In genomic region chr5:142907803-142908559, GRCm38 (mm10) we compare ENCODE assay signal across 8 mouse cellular contexts. TPM values are rescaled to one million over a fixed set of nuclear protein-coding genes. Genes with fewer than 3 reads are reported as not detected.
DNase-seq lines count a peak whose midpoint lies in the region; ATAC-seq and TF ChIP-seq lines count a peak whose summit lies in the region.

No protein-coding gene starts in this region.

- H3K9me3 ChIP-seq in G1E (replicated peaks), result no peaks in the 10 kb centered on the region
- H3K9me3 ChIP-seq in embryonic facial prominence, embryonic 11.5 days (replicated peaks; ENCODE audit: control insufficient read depth, low read length), result no peaks in the 10 kb centered on the region
- H3K9me3 ChIP-seq in heart, embryonic 12.5 days (replicated peaks), result no peaks in the 10 kb centered on the region
- no peaks in the 10 kb centered on the region for H3K9me3 ChIP-seq in kidney, embryonic 15.5 days (replicated peaks)
- H3K9me3 ChIP-seq in stomach, embryonic 16.5 days (replicated peaks; ENCODE audit: control insufficient read depth, low read length), result no peaks in the 10 kb centered on the region

- no peak for ATAC-seq in G1E (ENCODE audit: extremely low read depth, insufficient number of reproducible peaks, low FRiP score, poor library complexity, severe bottlenecking)
- no peak for ATAC-seq in embryonic facial prominence, embryonic 11.5 days (replicated peaks; ENCODE audit: insufficient number of reproducible peaks, low FRiP score, low TSS enrichment, low read depth)
- no peak for ATAC-seq in heart, embryonic 12.5 days (ENCODE audit: insufficient number of reproducible peaks, low FRiP score)
- no peak for ATAC-seq in kidney, embryonic 15.5 days (replicated peaks; ENCODE audit: low FRiP score)
- ATAC-seq in stomach, embryonic 16.5 days (ENCODE audit: insufficient read depth, low FRiP score), result no peak

- peaks cover 73% of the 10 kb centered on the region for H3K4me1 ChIP-seq in G1E (ENCODE audit: insufficient read depth, low read depth, low read length)
- H3K4me1 ChIP-seq in embryonic facial prominence, embryonic 11.5 days (ENCODE audit: control insufficient read depth, insufficient read depth, low read length), result no peaks in the 10 kb centered on the region; the same call in 1 of the 2 replicates
- peaks cover 50% of the 10 kb centered on the region for H3K4me1 ChIP-seq in heart, embryonic 12.5 days (replicated peaks)
- peaks cover 54% of the 10 kb centered on the region for H3K4me1 ChIP-seq in kidney, embryonic 15.5 days
- H3K4me1 ChIP-seq in stomach, embryonic 16.5 days (ENCODE audit: control insufficient read depth, insufficient read depth, low read length), result peaks cover 40% of the 10 kb centered on the region

- H3K4me3 ChIP-seq in G1E (ENCODE audit: low read depth, low read length), result peak overlapping the region; percentile 100; the same call in 1 of the 2 replicates
- no peak overlapping the region for H3K4me3 ChIP-seq in embryonic facial prominence, embryonic 11.5 days (ENCODE audit: low read depth, low read length)
- peak overlapping the region; percentile 99 for H3K4me3 ChIP-seq in heart, embryonic 12.5 days
- peak overlapping the region; percentile 86 for H3K4me3 ChIP-seq in kidney, embryonic 15.5 days (replicated peaks)
- peak overlapping the region; percentile 86 for H3K4me3 ChIP-seq in stomach, embryonic 16.5 days (replicated peaks; ENCODE audit: low read length)

- no peaks in the 10 kb centered on the region for H3K27me3 ChIP-seq in G1E (ENCODE audit: insufficient read depth, low read length)
- no peaks in the 10 kb centered on the region for H3K27me3 ChIP-seq in embryonic facial prominence, embryonic 11.5 days (ENCODE audit: control insufficient read depth, insufficient read depth, low read length)
- H3K27me3 ChIP-seq in heart, embryonic 12.5 days (replicated peaks), result no peaks in the 10 kb centered on the region
- H3K27me3 ChIP-seq in kidney, embryonic 15.5 days, result no peaks in the 10 kb centered on the region
- H3K27me3 ChIP-seq in stomach, embryonic 16.5 days (ENCODE audit: control insufficient read depth, insufficient read depth, low read length), result no peaks in the 10 kb centered on the region

- DNase-seq in 3T3-L1 (ENCODE audit: low read depth, low spot score) (peak; percentile 58), G1E (ENCODE audit: low spot score) (no peak)
- DNase-seq in embryonic facial prominence, embryonic 11.5 days (ENCODE audit: low spot score), result no peak
- DNase-seq in lung, postnatal 14 days, result peak; percentile 83
- no peak for DNase-seq in embryo, embryonic 10.5 days (ENCODE audit: low spot score)

- no peak overlapping the region for H3K4me2 ChIP-seq in embryonic facial prominence, embryonic 11.5 days (ENCODE audit: low read depth, low read length)
- H3K4me2 ChIP-seq in heart, embryonic 12.5 days, result peak overlapping the region; percentile 79
- H3K4me2 ChIP-seq in kidney, embryonic 15.5 days, result peak overlapping the region; percentile 63
- peak overlapping the region; percentile 83 for H3K4me2 ChIP-seq in stomach, embryonic 16.5 days (ENCODE audit: low read depth, low read length)

- 75% methylated on average over 5 of the region's 5 CpGs for WGBS in embryonic facial prominence, embryonic 11.5 days
- 52% methylated on average over 5 of the region's 5 CpGs for whole genome bisulfite sequencing in heart, embryonic 12.5 days
- WGBS in kidney, embryonic 15.5 days, result 61% methylated on average over 5 of the region's 5 CpGs
- WGBS in stomach, embryonic 16.5 days, result 45% methylated on average over 5 of the region's 5 CpGs

- peak overlapping the region; percentile 1; the same call in 1 of the 2 replicates for H3K27ac ChIP-seq in embryonic facial prominence, embryonic 11.5 days (replicated peaks; ENCODE audit: low read depth, low read length)
- peak overlapping the region; percentile 95 for H3K27ac ChIP-seq in heart, embryonic 12.5 days (ENCODE audit: poor library complexity, severe bottlenecking)
- peak overlapping the region; percentile 100 for H3K27ac ChIP-seq in kidney, embryonic 15.5 days
- H3K27ac ChIP-seq in stomach, embryonic 16.5 days (ENCODE audit: low read length), result peak overlapping the region; percentile 100

- TF ChIP-seq CTCF in G1E (IDR thresholded peaks at IDR 0.05; ENCODE audit: low read depth, low read length), result no peak

- H3K36me3 ChIP-seq in G1E (replicated peaks), result peaks cover 28% of the 10 kb centered on the region
- H3K36me3 ChIP-seq in embryonic facial prominence, embryonic 11.5 days (replicated peaks; ENCODE audit: control insufficient read depth, insufficient read depth, low read depth, low read length), result peaks cover 11% of the 10 kb centered on the region
- H3K36me3 ChIP-seq in heart, embryonic 12.5 days, result peaks cover 25% of the 10 kb centered on the region
- peaks cover 24% of the 10 kb centered on the region for H3K36me3 ChIP-seq in kidney, embryonic 15.5 days
- peaks cover 21% of the 10 kb centered on the region for H3K36me3 ChIP-seq in stomach, embryonic 16.5 days (ENCODE audit: control insufficient read depth, insufficient read depth, low read length)

- H3K9ac ChIP-seq in embryonic facial prominence, embryonic 11.5 days (replicated peaks; ENCODE audit: low read length), result no peak overlapping the region
- peak overlapping the region; percentile 86 for H3K9ac ChIP-seq in heart, embryonic 12.5 days
- 0 out of 2 replicates have a peak overlapping the region, but pooled peaks have one; percentile 61 for H3K9ac ChIP-seq in kidney, embryonic 15.5 days
- H3K9ac ChIP-seq in stomach, embryonic 16.5 days (ENCODE audit: low read length), result peak overlapping the region; percentile 100

RNA-seq across cellular contexts. Expression of gene Actb, which starts 1.4 kb away (rescaled TPM):
- total RNA-seq in G1E (2014; fragmentation: Nextera tagmentation) (5,110 and 5,465 TPM in 2 replicates), G1E (2017) (4,783 and 4,919 TPM in 2 replicates)
- polyA plus RNA-seq in G1E (2012), result 1,879 and 3,214 TPM in 2 replicates
- polyA plus RNA-seq in embryonic facial prominence, embryonic 11.5 days (2014; fragmentation: Nextera tagmentation; extraction: Ambion mirVana), result 16,388 and 16,949 TPM in 2 replicates
- polyA plus RNA-seq in heart, embryonic 12.5 days (2016; fragmentation: Nextera tagmentation; extraction: Ambion mirVana), result 6,292 and 6,382 TPM in 2 replicates
- polyA plus RNA-seq in kidney, embryonic 15.5 days (2015; fragmentation: Nextera tagmentation; extraction: Ambion mirVana), result 14,718 and 15,443 TPM in 2 replicates
- polyA plus RNA-seq in stomach, embryonic 16.5 days (2015; fragmentation: Nextera tagmentation; extraction: Ambion mirVana), result 14,659 and 15,131 TPM in 2 replicates

RNA-seq across cellular contexts. Expression of gene Fbxl18, which starts 12.8 kb away (rescaled TPM):
- total RNA-seq in G1E (2014; fragmentation: Nextera tagmentation), result 10.8 and 16.2 TPM in 2 replicates
- 4.6 and 5.5 TPM in 2 replicates for total RNA-seq in G1E (2017)
- polyA plus RNA-seq in G1E (2012), result 14.8 and 21.3 TPM in 2 replicates
- 7.6 and 8.4 TPM in 2 replicates for polyA plus RNA-seq in embryonic facial prominence, embryonic 11.5 days (2014; fragmentation: Nextera tagmentation; extraction: Ambion mirVana)
- polyA plus RNA-seq in heart, embryonic 12.5 days (2016; fragmentation: Nextera tagmentation; extraction: Ambion mirVana), result 11.5 and 12.9 TPM in 2 replicates
- polyA plus RNA-seq in kidney, embryonic 15.5 days (2015; fragmentation: Nextera tagmentation; extraction: Ambion mirVana), result 16.7 and 17.8 TPM in 2 replicates
- polyA plus RNA-seq in stomach, embryonic 16.5 days (2015; fragmentation: Nextera tagmentation; extraction: Ambion mirVana), result 8.2 and 9.7 TPM in 2 replicates

RNA-seq across cellular contexts. Expression of gene Fscn1, which starts 52.2 kb away (rescaled TPM):
- total RNA-seq in G1E (2014; fragmentation: Nextera tagmentation), result not detected in 2 replicates
- 0.99 TPM in 1 of 2 replicates, not detected in the other for total RNA-seq in G1E (2017)
- 0.06 TPM in 1 of 2 replicates, not detected in the other for polyA plus RNA-seq in G1E (2012)
- polyA plus RNA-seq in embryonic facial prominence, embryonic 11.5 days (2014; fragmentation: Nextera tagmentation; extraction: Ambion mirVana), result 520 and 537 TPM in 2 replicates
- 201 and 205 TPM in 2 replicates for polyA plus RNA-seq in heart, embryonic 12.5 days (2016; fragmentation: Nextera tagmentation; extraction: Ambion mirVana)
- polyA plus RNA-seq in kidney, embryonic 15.5 days (2015; fragmentation: Nextera tagmentation; extraction: Ambion mirVana), result 320 and 348 TPM in 2 replicates
- 161 and 176 TPM in 2 replicates for polyA plus RNA-seq in stomach, embryonic 16.5 days (2015; fragmentation: Nextera tagmentation; extraction: Ambion mirVana)

Comparison
In these comparisons a context has a peak if more than half of its experiments do, and no peak if none do; other contexts are left out.
1. DNase-seq: peak in 3T3-L1 (single experiment) and lung, postnatal 14 days (single experiment); none in G1E (single experiment), embryonic facial prominence, embryonic 11.5 days (single experiment) and embryo, embryonic 10.5 days (single experiment).
2. H3K27ac ChIP-seq: peak in every context shown above with its lines; median percentile 100 in kidney, embryonic 15.5 days; 100 in stomach, embryonic 16.5 days; 95 in heart, embryonic 12.5 days; 1 in embryonic facial prominence, embryonic 11.5 days.
3. RNA of gene Fscn1, which starts 52.2 kb away (polyA plus RNA-seq): 520 to 537 TPM in embryonic facial prominence, embryonic 11.5 days, 320 to 348 TPM in kidney, embryonic 15.5 days, 201 to 205 TPM in heart, embryonic 12.5 days and 161 to 176 TPM in stomach, embryonic 16.5 days; 0.06 TPM in G1E; every median in the first group is over 100 times any median in the second.